Mouse (Mus musculus) fat pad, adult 2 months (tissue): ENCODE measurements around the gene Usp27x.

ENCODE experiments used
- DNase-seq: peaks from one replicate; pipeline ENCODE4 v3.0.0-alpha.2; 2011; ENCODE audit warnings: low read depth, low spot score; ENCODE audit errors: extremely low read depth

The Usp27x gene

DNA sequence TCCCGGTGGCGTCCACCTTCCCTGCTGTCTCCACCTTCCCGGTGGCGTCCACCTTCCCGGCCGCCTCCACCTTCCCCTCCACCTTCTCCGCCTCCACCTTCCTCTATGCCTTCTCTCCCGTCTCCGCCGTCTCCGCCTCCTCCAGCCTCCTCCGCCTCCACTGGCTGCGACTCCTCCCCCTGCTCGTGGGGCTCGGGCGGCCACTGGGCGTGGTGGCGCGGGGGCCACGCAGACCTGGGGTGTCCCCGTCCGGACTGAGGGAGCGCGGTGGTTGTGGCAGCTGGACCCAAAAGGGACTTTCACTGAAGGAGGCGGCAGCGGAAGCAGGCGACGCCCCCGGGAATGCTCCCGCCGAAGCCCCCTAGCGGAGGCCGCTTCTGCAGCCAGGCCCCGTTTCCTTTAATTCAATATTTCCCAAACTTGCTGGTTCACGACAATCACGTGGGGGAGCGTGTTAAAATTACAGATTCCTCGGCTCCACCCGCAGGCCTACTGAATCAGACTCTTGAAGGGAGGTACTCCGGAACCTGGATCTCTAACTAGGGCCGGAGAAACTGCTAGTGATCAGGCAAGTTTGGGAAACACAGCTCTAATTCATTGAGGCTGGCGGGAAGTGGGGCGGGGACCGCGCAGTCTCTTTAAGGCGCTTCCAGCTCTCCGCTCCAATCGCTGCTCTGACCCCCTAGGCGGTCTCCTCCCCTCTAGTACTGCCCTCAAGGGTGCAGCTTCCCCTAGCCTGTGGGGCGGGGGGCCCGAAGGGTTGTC, at the start of gene Usp27x:
Usp27x (minus strand) TSS at position 115 of the 765 bp plus-strand sequence.
- DNase-seq = peak; percentile 5

DNA sequence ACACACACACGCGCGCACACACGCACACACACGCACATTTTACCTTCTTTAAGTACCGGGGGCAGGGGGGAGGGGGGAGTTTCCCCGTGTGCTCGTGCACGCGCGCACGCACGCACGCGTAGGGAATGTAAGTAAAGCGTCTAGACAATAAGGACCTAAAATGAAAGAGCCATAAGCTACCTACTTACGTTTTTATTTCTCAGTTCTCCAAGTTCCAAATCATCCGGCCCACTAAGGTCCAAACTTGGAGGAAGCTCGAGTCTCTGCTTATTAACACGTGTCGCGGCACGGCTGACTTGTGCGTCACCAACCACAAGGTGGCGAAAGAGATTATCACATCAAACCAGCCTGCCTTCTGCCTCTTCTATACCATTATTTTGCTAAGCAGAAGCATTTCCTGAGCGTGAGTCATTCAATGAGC, 47.1 kb upstream of the Usp27x start:
- DNase-seq = no peak

DNA sequence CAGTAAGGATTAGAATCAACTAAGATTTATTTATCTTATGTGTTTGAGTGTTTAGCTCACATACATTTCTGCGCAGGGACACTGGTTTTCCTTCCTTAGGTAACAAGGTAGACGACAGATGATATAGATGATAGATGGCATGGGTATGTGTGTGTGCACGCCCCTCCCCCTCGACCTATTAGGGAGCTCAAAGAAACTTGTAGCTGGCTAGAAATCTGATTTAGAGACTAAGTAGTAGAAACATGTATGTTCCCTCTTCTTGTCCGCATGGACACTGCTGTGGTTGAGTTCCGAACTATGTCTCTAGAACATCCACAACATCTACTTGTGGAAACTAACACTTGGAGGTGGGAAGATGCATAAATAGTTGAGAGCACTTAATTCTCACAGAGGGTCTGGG, 46.5 kb upstream of the Usp27x start:
- DNase-seq = no peak

DNA sequence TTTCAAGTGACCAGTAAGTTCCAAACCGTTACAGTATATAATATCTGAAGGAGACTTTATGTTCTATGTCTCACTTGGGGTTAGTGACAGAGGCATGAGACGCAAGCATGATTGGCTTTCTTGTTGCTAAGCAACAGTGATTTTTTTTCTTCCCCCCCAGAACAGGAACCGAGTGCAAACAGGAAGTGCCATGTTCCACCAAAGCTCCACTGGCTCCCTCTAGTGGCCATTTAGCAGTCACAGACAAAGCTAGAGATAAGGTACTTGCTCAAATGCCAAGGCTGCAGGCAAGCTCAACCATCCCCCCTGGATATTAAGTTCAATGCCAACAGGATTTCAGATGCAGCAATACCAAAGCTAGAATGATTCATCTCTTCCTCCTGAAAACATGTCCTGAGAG, 45.4 kb upstream of the Usp27x start:
- DNase-seq = no peak

DNA sequence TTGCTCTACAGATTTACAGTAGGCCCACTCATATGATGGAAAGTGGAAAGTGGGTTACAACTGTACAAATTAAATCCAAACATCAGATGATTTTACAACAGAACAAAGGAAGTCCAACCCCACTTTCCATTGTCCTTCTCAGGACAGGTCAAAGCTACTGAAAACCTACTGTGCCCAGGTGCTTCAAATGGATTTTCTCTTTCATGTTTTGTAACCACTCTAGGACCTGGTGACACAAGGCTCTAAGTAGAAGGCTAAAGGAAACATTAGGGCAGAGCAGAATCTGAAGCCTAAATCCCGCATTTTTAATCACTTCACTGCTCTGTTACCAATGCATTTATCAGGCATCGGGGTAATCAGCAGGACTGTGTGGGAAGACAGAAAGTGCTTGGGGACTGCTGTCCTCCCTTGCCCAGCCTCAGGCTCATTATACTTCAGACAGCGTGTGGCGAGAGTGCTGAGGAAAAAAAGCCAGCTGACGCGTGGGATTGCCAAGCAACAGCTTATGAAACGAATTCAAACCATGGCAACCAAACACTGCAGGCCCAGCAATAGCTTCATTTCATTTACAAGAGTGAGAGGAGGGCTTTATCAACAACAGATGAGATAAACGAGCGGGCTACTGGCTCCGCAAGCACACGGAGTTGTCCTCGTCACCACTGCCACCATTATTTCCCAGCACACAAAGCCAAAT, 40.7 kb upstream of the Usp27x start:
- DNase-seq = no peak

DNA sequence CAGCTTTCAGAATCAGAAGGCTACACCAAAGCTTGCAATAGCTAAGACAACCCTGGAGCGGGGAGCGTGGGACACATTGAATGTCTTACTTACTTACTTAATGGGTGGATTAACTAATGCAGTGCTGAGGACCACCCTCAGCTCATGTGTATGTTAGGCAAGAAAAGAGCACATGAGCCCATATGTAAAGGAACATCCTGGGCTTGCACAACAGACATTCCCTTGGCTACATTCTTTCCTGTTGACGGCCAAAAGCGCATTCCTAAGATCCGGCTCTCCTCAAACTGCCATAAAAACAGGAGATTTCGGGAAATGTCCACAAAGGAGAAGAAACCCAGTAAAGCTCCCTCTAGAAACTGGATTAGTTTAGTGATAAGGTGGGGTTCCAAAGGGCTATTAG, 39.7 kb upstream of the Usp27x start:
- no peak for DNase-seq

DNA sequence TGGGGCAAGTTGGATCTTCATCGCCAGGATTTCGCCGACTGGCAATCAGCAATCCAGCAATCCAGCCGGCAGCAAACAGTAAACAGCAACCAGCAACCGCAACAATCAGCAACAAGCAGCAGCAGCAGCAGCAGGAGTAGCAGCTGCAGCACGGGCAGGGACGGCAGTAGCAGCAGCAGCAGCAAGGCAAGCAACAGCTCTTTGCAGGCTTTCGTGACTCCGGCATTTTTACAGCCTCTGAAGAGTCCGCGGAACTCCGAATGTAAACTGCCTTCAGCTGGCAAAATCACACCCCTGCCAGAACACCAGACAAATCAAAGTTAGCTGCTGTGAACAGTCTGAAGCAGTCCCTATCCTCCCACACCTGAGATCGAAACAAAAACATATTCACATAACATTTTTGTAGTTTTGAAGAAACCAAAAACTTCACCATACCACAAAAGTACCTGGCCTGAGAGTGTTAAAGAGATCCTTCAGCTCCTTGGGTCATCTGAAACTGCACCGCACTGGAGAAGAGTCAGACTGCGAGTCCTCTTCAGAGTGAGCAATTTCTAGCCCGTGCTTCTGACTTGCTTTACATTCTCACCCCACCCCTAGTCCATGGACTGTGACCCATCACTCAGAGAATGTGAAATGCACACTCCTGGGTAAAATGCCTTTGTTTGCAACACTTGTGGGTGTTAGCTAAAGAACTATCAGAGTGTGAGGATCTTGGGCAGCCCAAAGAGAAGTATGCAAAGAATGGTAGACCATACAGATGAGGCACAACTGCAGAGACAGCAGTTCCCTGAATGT, 36.8 kb upstream of the Usp27x start:
- no peak for DNase-seq

DNA sequence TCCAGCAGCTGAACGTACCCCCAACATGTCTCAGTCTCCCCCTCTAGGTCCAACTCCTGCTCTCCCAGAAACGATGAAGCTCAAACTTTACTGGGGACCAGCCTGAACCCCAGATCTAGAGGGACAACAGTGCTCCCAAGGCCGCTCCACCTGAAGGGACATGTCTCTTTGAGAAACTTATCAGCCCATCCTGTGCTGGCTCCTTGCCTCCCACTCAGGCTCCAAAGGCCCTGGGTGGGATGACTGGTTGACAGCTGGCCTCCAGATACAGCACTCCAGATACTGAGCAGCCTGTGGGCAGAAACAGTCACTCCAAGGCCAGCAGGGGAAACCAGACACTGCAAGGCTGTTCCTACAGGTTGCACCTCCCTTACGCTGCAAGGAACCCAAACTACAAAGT, 956 bp upstream of the Usp27x start:
- no peak for DNase-seq

DNA sequence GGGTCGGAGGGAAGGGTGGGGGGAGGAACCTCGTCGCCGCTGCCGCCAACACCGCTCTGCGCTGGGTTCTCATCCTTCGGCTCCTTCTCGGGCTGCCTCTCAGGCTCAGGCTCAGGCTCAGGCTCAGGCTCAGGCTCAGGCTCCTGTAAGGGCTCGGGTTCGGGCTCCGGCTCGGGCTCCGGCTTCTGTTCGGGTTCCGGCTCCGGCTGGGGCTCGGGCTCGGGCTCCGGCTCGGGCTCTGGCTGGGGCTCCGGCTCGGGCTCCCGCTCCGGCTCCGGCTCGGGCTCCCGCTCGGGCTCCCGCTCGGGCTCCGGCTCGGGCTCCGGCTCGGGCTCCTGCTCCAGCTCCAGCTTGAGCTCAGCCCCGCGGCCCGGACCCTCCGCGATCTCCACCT, 311 bp downstream of the Usp27x start:
- DNase-seq = no peak

DNA sequence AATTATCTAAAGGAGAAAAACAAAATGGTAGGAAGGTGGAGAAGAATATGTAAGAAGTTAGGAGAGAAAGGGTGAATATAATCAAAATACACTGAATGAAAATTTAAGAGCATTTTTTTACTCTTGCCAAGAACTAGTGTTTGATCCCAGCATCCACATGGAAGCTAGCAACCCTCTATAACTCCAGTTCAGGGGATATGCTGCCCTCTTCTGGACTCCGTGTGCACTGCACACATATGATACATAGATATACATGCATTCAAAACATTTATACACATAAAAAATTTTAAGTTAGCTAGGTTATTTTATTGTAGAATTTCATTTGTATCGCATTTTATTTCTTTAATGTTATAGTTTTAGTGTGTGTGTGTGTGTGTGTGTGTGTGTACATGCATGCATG, 50.2 kb downstream of the Usp27x start:
- no peak for DNase-seq

DNA sequence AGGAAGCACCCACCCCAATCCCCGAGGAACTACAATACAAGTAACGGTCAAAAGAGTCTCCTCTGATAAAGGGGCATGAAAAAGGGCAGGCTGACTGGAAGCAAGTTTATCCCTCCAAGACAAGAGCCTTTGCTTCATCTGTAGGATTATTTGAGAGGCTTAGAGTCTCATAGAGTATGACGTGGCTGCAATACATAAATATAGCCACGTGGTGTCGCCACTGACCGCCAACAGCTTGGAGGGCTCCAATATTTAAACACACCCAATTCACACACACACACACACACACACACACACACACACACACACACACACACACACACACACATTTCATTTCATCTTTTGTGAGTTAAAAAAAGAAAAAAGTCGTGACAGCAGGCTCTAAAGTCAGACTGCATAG, 53.3 kb downstream of the Usp27x start:
- no peak for DNase-seq
